Mouse (Mus musculus): Measurements from ENCODE around the gene Hist2h3b. TPM values are rescaled to one million over a fixed set of nuclear protein-coding genes. Genes with fewer than 3 reads are reported as not detected.

The Hist2h3b gene
- polyA plus RNA-seq, 1 experiment = 8.1 TPM

GRCm38 (mm10) chr3:96300706-96301529 lies 32.5 kb downstream of the Hist2h3b start:
- 77% methylated on average over 26 of the region's 26 CpGs for WGBS
- no peak overlapping the region for H3K4me3 ChIP-seq (replicated peaks; ENCODE audit: insufficient read depth, low read depth, low read length)
- no peaks in the 10 kb centered on the region for H3K4me1 ChIP-seq (ENCODE audit: control insufficient read depth, insufficient read depth, low read length)
- DNase-seq = no peak
- H3K27me3 ChIP-seq (ENCODE audit: control insufficient read depth, insufficient read depth, low read length) = no peaks in the 10 kb centered on the region; the same call in 1 of the 2 replicates
- no peak overlapping the region for H3K27ac ChIP-seq (ENCODE audit: insufficient read depth, low read length)
- TF ChIP-seq CTCF (IDR thresholded peaks at IDR 0.05; ENCODE audit: borderline replicate concordance, insufficient read depth, low read depth, low read length) (no peak), POLR2A (IDR thresholded peaks at IDR 0.05; ENCODE audit: borderline replicate concordance, insufficient read depth, low read length) (no peak)

GRCm38 (mm10) chr3:96302076-96302475 lies 33.6 kb downstream of the Hist2h3b start:
- Histone ChIP-seq H3K27me3 (ENCODE audit: control insufficient read depth, insufficient read depth, low read length) (no peaks in the 10 kb centered on the region; the same call in 1 of the 2 replicates), H3K27ac (ENCODE audit: insufficient read depth, low read length) (no peak overlapping the region), H3K4me1 (ENCODE audit: control insufficient read depth, insufficient read depth, low read length) (no peaks in the 10 kb centered on the region), H3K4me3 (replicated peaks; ENCODE audit: insufficient read depth, low read depth, low read length) (no peak overlapping the region)
- 85% methylated on average over 5 of the region's 5 CpGs for WGBS
- no peak for DNase-seq
- TF ChIP-seq CTCF (IDR thresholded peaks at IDR 0.05; ENCODE audit: borderline replicate concordance, insufficient read depth, low read depth, low read length) = no peak
- TF ChIP-seq POLR2A (IDR thresholded peaks at IDR 0.05; ENCODE audit: borderline replicate concordance, insufficient read depth, low read length) = no peak

- TF ChIP-seq POLR2A (IDR thresholded peaks at IDR 0.05; ENCODE audit: borderline replicate concordance, insufficient read depth, low read length) (no peak), CTCF (IDR thresholded peaks at IDR 0.05; ENCODE audit: borderline replicate concordance, insufficient read depth, low read depth, low read length) (no peak)
- no peak overlapping the region for H3K4me3 ChIP-seq (replicated peaks; ENCODE audit: insufficient read depth, low read depth, low read length)
- H3K27ac ChIP-seq (ENCODE audit: insufficient read depth, low read length) = no peak overlapping the region
- 70% methylated on average over 9 of the region's 9 CpGs for WGBS
- no peaks in the 10 kb centered on the region for H3K27me3 ChIP-seq (ENCODE audit: control insufficient read depth, insufficient read depth, low read length)
- no peak for DNase-seq
- no peaks in the 10 kb centered on the region for H3K4me1 ChIP-seq (ENCODE audit: control insufficient read depth, insufficient read depth, low read length)
These were observed 38.1 kb downstream of the Hist2h3b start for GRCm38 (mm10) chr3:96306506-96306905.

DNA sequence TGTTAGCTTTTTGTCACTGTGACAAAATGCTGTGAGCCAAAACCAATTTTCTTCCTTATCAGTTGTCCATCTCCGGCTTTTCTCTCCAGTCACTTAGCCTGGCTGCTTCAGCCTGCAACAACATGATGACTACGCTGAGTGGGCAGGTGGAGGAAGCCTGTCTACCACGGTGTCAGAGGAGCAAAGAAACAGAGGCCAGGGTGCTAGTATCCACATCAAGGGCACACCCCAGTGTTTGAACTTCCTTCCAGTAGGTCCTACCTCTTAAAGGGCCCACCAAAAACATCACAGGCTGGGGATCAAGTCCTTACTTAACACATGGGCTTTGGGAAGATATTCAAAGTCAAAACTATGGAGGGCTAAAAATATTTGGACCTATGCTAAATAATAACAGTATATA lies 41.0 kb downstream of the Hist2h3b start:
- DNase-seq = no peak
- Histone ChIP-seq H3K4me3 (replicated peaks; ENCODE audit: insufficient read depth, low read depth, low read length) (no peak overlapping the region), H3K27ac (ENCODE audit: insufficient read depth, low read length) (no peak overlapping the region), H3K4me1 (ENCODE audit: control insufficient read depth, insufficient read depth, low read length) (no peaks in the 10 kb centered on the region), H3K27me3 (ENCODE audit: control insufficient read depth, insufficient read depth, low read length) (no peaks in the 10 kb centered on the region)
- 66% methylated on average over 3 of the region's 3 CpGs for whole genome bisulfite sequencing
- TF ChIP-seq CTCF (IDR thresholded peaks at IDR 0.05; ENCODE audit: borderline replicate concordance, insufficient read depth, low read depth, low read length) = no peak
- no peak for TF ChIP-seq POLR2A (IDR thresholded peaks at IDR 0.05; ENCODE audit: borderline replicate concordance, insufficient read depth, low read length)

- H3K4me3 ChIP-seq (replicated peaks; ENCODE audit: insufficient read depth, low read depth, low read length) = no peak overlapping the region
- peak in 1 of 2 experiments; percentile 5 for DNase-seq
- H3K27me3 ChIP-seq (ENCODE audit: control insufficient read depth, insufficient read depth, low read length) = no peaks in the 10 kb centered on the region
- H3K4me1 ChIP-seq (ENCODE audit: control insufficient read depth, insufficient read depth, low read length) = no peaks in the 10 kb centered on the region
- TF ChIP-seq POLR2A (IDR thresholded peaks at IDR 0.05; ENCODE audit: borderline replicate concordance, insufficient read depth, low read length) (no peak), CTCF (IDR thresholded peaks at IDR 0.05; ENCODE audit: borderline replicate concordance, insufficient read depth, low read depth, low read length) (no peak)
- WGBS = 29% methylated on average over 8 of the region's 8 CpGs
- no peak overlapping the region for H3K27ac ChIP-seq (ENCODE audit: insufficient read depth, low read length)
These were observed 44.1 kb downstream of the Hist2h3b start for GRCm38 (mm10) chr3:96312341-96313098.

Other genes starting within 250 kb of the Hist2h3b start
- 33.3 and 33.6 TPM in 2 replicates for gene Vps45, start 210.2 kb upstream of the Hist2h3b start, polyA plus RNA-seq (2012; rRNA removed)
- gene Otud7b, start 164.1 kb upstream of the Hist2h3b start, polyA plus RNA-seq (2012; rRNA removed) = 26.3 and 30.0 TPM in 2 replicates
- gene Mtmr11, start 106.7 kb upstream of the Hist2h3b start, polyA plus RNA-seq (2012; rRNA removed) = 22.5 and 24.4 TPM in 2 replicates
- gene Sf3b4, start 96.3 kb upstream of the Hist2h3b start, polyA plus RNA-seq (2012; rRNA removed) = 59.5 and 66.4 TPM in 2 replicates
- gene Sv2a, start 87.5 kb upstream of the Hist2h3b start, polyA plus RNA-seq (2012; rRNA removed) = 399 and 405 TPM in 2 replicates
- gene Bola1, start 48.9 kb upstream of the Hist2h3b start, polyA plus RNA-seq (2012; rRNA removed) = 47.0 and 47.8 TPM in 2 replicates
- gene Hist2h2ab, start 48.8 kb upstream of the Hist2h3b start, polyA plus RNA-seq (2012; rRNA removed) = 2.0 and 3.5 TPM in 2 replicates
- gene Hist2h2ac, start 47.8 kb upstream of the Hist2h3b start, polyA plus RNA-seq (2012; rRNA removed) = 2.2 and 4.8 TPM in 2 replicates
- 8.0 and 9.3 TPM in 2 replicates for gene Hist2h2be, start 47.5 kb upstream of the Hist2h3b start, polyA plus RNA-seq (2012; rRNA removed)
- 4.5 and 6.3 TPM in 2 replicates for gene Hist2h3c2, start 29.5 kb upstream of the Hist2h3b start, polyA plus RNA-seq (2012; rRNA removed)
- 6.8 TPM in 1 of 2 replicates, not detected in the other for gene Hist2h2aa2, start 28.4 kb upstream of the Hist2h3b start, polyA plus RNA-seq (2012; rRNA removed)
- gene Hist2h2aa1, start 23.2 kb upstream of the Hist2h3b start, polyA plus RNA-seq (2012; rRNA removed) = 127 and 149 TPM in 2 replicates
- not detected in 2 replicates for gene Hist2h3c1, start 22.0 kb upstream of the Hist2h3b start, polyA plus RNA-seq (2012; rRNA removed)
- 6.2 and 8.7 TPM in 2 replicates for gene Hist2h4, start 5.3 kb upstream of the Hist2h3b start, polyA plus RNA-seq (2012; rRNA removed)
- gene Hist2h2bb, start 1.1 kb downstream of the Hist2h3b start, polyA plus RNA-seq (2012; rRNA removed) = 5.4 and 6.7 TPM in 2 replicates
- 2.0 TPM in 2 replicates for gene Fcgr1, start 25.3 kb downstream of the Hist2h3b start, polyA plus RNA-seq (2012; rRNA removed)
- not detected in 2 replicates for gene BC107364, start 183.7 kb downstream of the Hist2h3b start, polyA plus RNA-seq (2012; rRNA removed)

All from cerebellum, adult 2 months (tissue).